Mouse (Mus musculus) spleen, adult 2 months (tissue): ENCODE measurements around the gene Efna5. TPM values are rescaled to one million over a fixed set of nuclear protein-coding genes. Genes with fewer than 3 reads are reported as not detected.

ENCODE experiments used
- DNase-seq, 2 experiments: peaks; one replicate each; pipeline versions ENCODE4 v3.0.0 to v3.0.0-alpha.2; 2012 to 2021; ENCODE audit warnings: low spot score in 2 of 2, low read depth in 1 of 2
- H3K27ac ChIP-seq: fragments of 200-500 bp; 2 replicates; pipeline ENCODE4 v1.5.1; 2012; ENCODE audit warnings: low read length, inconsistent platforms; ENCODE audit not compliant: insufficient read depth
- H3K27me3 ChIP-seq: fragments of 200-500 bp; 2 replicates; pipeline ENCODE4 v1.6.1; 2012; ENCODE audit warnings: mild to moderate bottlenecking, moderate library complexity, low read length, inconsistent platforms; ENCODE audit not compliant: control insufficient read depth, insufficient read depth
- H3K36me3 ChIP-seq: fragments of 200-500 bp; 2 replicates; pipeline ENCODE4 v1.6.1; 2012; ENCODE audit warnings: mild to moderate bottlenecking, low read length, inconsistent platforms; ENCODE audit not compliant: control insufficient read depth, insufficient read depth
- H3K4me1 ChIP-seq: fragments of 200-500 bp; 2 replicates; pipeline ENCODE4 v1.6.1; 2011; ENCODE audit warnings: inconsistent platforms; ENCODE audit not compliant: control insufficient read depth, insufficient read depth, insufficient read length
- H3K4me3 ChIP-seq: fragments of 200-500 bp; 2 replicates; pipeline ENCODE4 v1.5.1; 2011; ENCODE audit warnings: mild to moderate bottlenecking, inconsistent platforms; ENCODE audit not compliant: insufficient read depth, insufficient read length; ENCODE audit errors: extremely low read depth
- CTCF ChIP-seq: fragments of 200-500 bp; IDR thresholded peaks from 2 replicates; pipeline ENCODE4 v1.5.1; 2011; ENCODE audit warnings: mild to moderate bottlenecking, inconsistent platforms; ENCODE audit not compliant: insufficient read depth, insufficient read length, insufficient replicate concordance; ENCODE audit errors: extremely low read depth
- POLR2A ChIP-seq: fragments of 200-500 bp; IDR thresholded peaks from 2 replicates; pipeline ENCODE4 v1.6.1; 2011; ENCODE audit warnings: low read depth, low read length, inconsistent platforms
- WGBS: fragments of 180-500 bp; shearing (Covaris S2); methylation state at CpG from one replicate; pipeline ENCODE4 v1.1.7; 2018; 5-methylcytosine and 5-hydroxymethylcytosine counted together
- polyA plus RNA-seq: library from polyadenylated mRNA; depleted of rRNA; stranded (reverse); fragments of >200 nt; gene quantifications from 2 replicates; pipeline ENCODE4 v1.2.3, GENCODE M21; 2012

The Efna5 gene
- polyA plus RNA-seq, 1 experiment, result 0.30 TPM

DNA sequence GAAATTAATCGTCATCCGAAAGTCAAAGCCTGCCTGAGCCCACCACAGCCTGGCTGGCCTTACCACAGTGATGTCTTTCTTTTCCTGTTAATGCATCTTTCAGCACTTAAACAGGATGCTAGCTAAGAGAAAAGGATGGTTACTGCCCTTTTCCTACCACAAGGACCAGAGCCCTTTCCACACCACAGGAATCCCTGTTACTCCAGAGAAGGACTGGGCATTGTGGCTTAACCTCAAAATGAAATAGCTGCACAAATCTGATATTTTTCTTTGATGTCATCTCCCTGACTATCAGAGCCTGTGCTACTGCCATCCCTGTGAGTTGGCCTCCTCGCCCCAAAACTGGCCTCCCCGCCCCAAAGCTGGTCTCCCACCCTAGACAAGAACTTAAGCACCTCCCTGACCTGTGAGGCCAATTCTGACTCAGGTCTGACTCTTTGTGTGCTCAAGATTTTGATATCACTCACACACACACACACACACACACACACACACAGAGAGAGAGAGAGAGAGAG lies 189.9 kb downstream of the Efna5 start:
- Histone ChIP-seq H3K4me1 (peaks cover 3% of the 10 kb centered on the region; the same call in 1 of the 2 replicates), H3K36me3 (no peaks in the 10 kb centered on the region), H3K27me3 (no peaks in the 10 kb centered on the region), H3K4me3 (no peak overlapping the region), H3K27ac (no peak overlapping the region)
- 91% methylated on average over 4 of the region's 4 CpGs for WGBS
- no peak for TF ChIP-seq CTCF
- no peak for TF ChIP-seq POLR2A
- DNase-seq, result no peak

GRCm38 (mm10) chr17:62690256-62690655 lies 190.9 kb downstream of the Efna5 start:
- Histone ChIP-seq H3K4me1 (peaks cover 3% of the 10 kb centered on the region; the same call in 1 of the 2 replicates), H3K27ac (no peak overlapping the region), H3K4me3 (no peak overlapping the region), H3K27me3 (no peaks in the 10 kb centered on the region), H3K36me3 (no peaks in the 10 kb centered on the region)
- WGBS, result 93% methylated on average over 8 of the region's 8 CpGs
- no peak for DNase-seq
- TF ChIP-seq POLR2A, result no peak
- no peak for TF ChIP-seq CTCF

DNA sequence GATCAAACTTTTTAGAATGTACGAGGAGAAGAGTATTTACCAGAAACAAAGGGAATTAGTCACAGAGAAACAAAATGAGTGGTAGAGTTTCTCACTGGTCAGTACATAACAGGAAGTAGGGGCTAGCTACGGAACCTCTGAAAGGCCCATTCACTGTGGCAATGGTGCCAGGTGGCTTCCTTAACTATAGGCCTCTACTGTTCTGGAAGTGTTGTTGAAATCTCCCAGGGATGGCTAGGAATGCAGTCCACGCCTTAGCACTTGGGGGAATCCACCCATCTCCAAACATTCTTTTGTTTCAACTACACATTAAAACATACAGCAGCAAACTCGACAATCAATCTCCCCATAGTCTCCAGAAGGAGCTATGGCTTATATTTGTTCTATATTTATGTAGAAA lies 191.5 kb downstream of the Efna5 start:
- TF ChIP-seq POLR2A (no peak), CTCF (no peak)
- no peak overlapping the region for H3K4me3 ChIP-seq
- no peaks in the 10 kb centered on the region for H3K27me3 ChIP-seq
- no peak overlapping the region for H3K27ac ChIP-seq
- no peaks in the 10 kb centered on the region for H3K36me3 ChIP-seq
- WGBS, result 83% methylated on average over 4 of the region's 4 CpGs
- DNase-seq, result no peak
- peaks cover 3% of the 10 kb centered on the region; the same call in 1 of the 2 replicates for H3K4me1 ChIP-seq

- WGBS, result 11% methylated on average over 6 of the region's 6 CpGs
- peaks cover 3% of the 10 kb centered on the region; the same call in 1 of the 2 replicates for H3K4me1 ChIP-seq
- H3K27ac ChIP-seq, result no peak overlapping the region
- H3K27me3 ChIP-seq, result no peaks in the 10 kb centered on the region
- TF ChIP-seq POLR2A (no peak), CTCF (no peak)
- no peak for DNase-seq
- H3K4me3 ChIP-seq, result no peak overlapping the region
- H3K36me3 ChIP-seq, result no peaks in the 10 kb centered on the region
These were observed 193.7 kb downstream of the Efna5 start for GRCm38 (mm10) chr17:62687369-62687768.

DNA sequence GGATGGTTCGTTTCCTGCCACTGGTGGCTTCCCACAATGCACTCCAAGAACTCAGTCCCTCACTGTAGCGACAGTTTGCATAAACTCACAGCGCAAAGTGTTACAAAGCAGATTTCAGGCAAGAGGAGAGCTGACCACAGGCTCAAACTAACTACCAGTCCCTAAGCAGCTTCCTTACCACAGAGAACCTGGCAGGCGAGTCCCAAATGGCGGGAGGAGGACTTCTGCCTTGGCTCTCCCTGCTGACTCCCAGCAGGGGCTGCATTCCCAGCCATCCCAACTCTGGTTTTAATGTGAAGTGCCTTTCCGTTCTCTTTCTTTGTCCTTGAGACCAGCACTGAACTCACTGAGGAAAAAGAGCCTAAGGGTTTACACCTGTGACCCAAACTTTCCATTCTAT lies 195.9 kb downstream of the Efna5 start:
- 88% methylated on average over 6 of the region's 6 CpGs for WGBS
- no peaks in the 10 kb centered on the region for H3K27me3 ChIP-seq
- TF ChIP-seq POLR2A (no peak), CTCF (no peak)
- no peak overlapping the region for H3K27ac ChIP-seq
- no peaks in the 10 kb centered on the region for H3K36me3 ChIP-seq
- no peak overlapping the region for H3K4me3 ChIP-seq
- peaks cover 3% of the 10 kb centered on the region; the same call in 1 of the 2 replicates for H3K4me1 ChIP-seq
- DNase-seq, result no peak

DNA sequence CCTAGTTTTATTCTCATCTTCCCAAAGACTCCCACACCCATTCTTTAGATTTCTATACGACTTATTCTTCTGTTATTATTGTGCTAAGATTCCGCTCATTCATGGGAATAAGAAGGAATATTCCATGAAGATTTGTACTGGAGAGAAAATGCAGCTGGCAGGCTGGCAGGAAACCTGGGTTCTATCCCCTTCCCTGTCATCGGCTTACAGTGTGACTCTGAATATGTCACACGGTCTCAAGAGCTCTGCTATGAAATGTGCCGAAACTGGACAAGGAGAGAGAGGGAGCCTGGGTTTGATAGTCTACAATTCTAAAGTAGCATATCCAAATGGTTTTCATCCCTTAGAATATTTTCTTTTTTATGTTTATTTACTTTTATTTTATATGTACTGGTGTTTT lies 198.0 kb downstream of the Efna5 start:
- DNase-seq, result no peak
- 89% methylated on average over 5 of the region's 5 CpGs for WGBS
- Histone ChIP-seq H3K27ac (no peak overlapping the region), H3K36me3 (no peaks in the 10 kb centered on the region), H3K27me3 (no peaks in the 10 kb centered on the region), H3K4me3 (no peak overlapping the region), H3K4me1 (peaks cover 3% of the 10 kb centered on the region; the same call in 1 of the 2 replicates)
- TF ChIP-seq CTCF, result no peak
- TF ChIP-seq POLR2A, result no peak

DNA sequence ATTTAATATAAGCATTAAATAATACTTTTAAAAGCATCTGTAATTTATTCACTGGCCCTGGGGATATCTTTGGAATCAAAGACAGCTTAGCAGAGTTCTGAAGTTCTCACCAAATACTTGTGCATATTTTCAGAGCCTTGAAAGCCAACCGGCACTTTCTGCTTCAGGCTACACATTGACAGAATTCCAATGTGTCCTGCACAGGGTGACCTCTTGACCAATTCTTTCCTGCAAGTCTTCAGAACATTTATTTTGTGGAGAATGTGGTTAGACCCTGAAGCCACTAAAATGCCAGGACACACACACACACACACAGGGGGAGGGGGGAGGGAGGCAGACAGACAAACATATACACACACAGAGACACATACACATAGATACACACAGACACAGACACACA lies 199.4 kb downstream of the Efna5 start:
- no peak overlapping the region for H3K27ac ChIP-seq
- TF ChIP-seq POLR2A, result no peak
- TF ChIP-seq CTCF, result no peak
- H3K4me1 ChIP-seq, result no peaks in the 10 kb centered on the region
- no peak overlapping the region for H3K4me3 ChIP-seq
- no peak for DNase-seq
- no peaks in the 10 kb centered on the region for H3K27me3 ChIP-seq
- no peaks in the 10 kb centered on the region for H3K36me3 ChIP-seq
- WGBS, result 90% methylated on average over 1 of the region's 1 CpGs
